Mouse (Mus musculus) cerebral cortex, adult 2 months (tissue): ENCODE results near the gene Lpcat3.

Experiments used
- WGBS: fragments of 180-500 bp; shearing (Covaris S2); methylation state at CpG from one replicate; pipeline ENCODE4 v1.1.7; 2018; 5-methylcytosine and 5-hydroxymethylcytosine counted together

Gene Lpcat3

DNA sequence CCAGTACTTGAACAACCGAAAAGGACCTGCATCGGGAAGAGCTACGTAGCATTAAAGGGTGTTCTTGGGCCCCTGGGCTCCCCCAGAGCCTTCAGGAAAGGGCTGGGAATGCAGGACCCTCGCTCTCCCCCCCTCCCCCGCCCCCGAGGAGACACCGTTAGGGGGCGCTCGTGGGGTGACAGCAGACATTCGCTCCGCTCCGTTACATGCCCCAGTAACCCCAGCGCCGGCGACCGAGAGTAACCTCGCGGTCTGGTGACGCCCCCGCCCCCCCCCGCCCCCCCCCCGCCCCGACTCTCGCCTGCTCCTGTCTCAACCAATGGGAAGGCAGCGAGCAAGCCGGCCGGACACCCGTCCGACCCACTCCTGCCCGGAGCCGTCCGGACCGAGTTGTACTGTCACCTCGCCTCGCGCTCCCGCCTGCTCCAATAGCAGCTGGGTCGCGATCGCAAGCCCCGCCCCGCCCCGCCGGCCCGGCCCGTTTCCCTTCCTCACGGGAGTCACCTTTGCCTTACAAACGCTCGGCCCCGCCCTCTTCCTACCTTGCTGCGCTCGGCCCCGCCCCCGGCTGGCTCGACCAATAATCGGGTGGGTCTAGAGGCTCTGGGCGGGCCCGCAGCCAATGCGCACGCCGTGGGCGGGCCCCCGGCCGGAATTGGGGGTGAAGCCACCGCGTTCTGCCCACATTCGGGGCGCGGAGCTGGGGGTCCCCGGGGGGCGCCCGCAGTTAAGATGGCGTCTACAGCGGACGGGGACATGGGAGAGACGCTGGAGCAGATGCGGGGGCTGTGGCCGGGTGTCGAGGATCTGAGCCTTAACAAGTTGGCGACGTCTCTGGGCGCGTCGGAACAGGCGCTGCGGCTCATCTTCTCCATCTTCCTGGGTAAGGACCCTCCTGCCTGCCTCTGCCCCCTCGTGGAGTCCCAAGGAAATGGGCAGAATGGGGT lies at the start of gene Lpcat3:
Gene Lpcat3 (plus strand): TSS at position 551 of the 947 bp plus-strand sequence.
- WGBS, result under 1% methylated on average over 76 of the region's 87 CpGs

- 88% methylated on average over 13 of the region's 13 CpGs for WGBS
Measured at GRCm38 (mm10) chr6:124625612-124626011, 37.2 kb upstream of the Lpcat3 start.

DNA sequence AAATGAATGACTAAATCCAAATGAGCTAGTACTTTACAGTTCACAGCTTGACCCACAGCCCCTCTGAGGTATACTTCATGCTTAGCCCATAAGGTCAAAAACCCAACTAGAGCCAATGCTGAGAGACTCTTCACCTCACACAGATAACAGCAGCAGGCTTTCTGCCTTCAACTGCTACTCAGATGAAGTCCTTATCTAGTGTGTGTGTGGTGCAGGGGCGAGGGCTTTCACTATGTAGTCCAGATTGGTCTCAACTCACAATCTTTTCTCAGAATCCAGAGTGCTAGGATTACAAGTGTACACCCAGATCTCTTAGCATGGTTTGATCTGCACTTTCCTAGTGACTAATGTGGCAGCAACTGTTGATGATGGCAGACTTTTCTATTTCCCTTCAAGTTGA lies 36.6 kb upstream of the Lpcat3 start:
- 53% methylated on average over 1 of the region's 1 CpGs for WGBS

GRCm38 (mm10) chr6:124630763-124631162 lies 32.1 kb upstream of the Lpcat3 start:
- 90% methylated on average over 4 of the region's 4 CpGs for WGBS

GRCm38 (mm10) chr6:124635985-124636384 lies 26.8 kb upstream of the Lpcat3 start, which contains the start of gene C1s2:
Gene C1s2, minus strand, starts transcription at chr6:124636085.
- WGBS, result 79% methylated on average over 2 of the region's 2 CpGs

DNA sequence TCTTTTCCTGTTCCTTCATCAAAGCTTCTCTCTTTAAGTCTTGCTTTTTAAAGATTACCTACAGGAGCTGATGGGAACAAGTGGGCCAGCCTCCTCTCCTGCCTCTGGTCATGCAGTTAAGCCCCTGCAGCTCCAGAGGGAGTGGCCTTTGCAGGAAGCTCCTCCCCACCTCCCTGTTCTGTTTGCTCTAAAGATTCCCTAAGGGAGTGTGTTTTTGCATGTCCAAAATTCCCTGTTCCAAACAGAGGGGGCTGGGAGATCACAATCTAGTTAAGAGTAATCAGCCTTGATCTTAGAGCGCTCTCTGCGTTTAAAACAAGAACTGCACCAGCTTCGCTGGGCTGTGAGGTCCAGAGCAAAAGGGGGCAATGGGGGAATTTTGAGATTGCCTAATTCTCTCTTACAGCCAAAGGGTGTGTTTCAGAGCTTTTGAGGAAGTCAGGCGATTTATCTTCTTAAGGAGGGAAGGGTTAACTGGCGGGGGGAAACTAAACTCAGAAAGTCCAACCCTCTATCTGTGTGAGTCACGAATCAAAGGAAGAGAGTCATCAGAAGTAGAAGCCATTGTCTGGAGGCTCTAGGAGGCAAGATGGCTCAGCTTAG lies 25.9 kb upstream of the Lpcat3 start:
- WGBS, result 48% methylated on average over 6 of the region's 6 CpGs

- WGBS, result 88% methylated on average over 3 of the region's 4 CpGs
Measured at GRCm38 (mm10) chr6:124640041-124640440, 22.8 kb upstream of the Lpcat3 start.

- 44% methylated on average over 8 of the region's 8 CpGs for WGBS
Measured at GRCm38 (mm10) chr6:124640997-124641396, 21.8 kb upstream of the Lpcat3 start.

- WGBS, result 81% methylated on average over 1 of the region's 1 CpGs
Measured at GRCm38 (mm10) chr6:124646394-124646793, 16.4 kb upstream of the Lpcat3 start.

GRCm38 (mm10) chr6:124655893-124656292 lies 6.9 kb upstream of the Lpcat3 start:
- 86% methylated on average over 6 of the region's 6 CpGs for WGBS

GRCm38 (mm10) chr6:124658067-124658466 lies 4.8 kb upstream of the Lpcat3 start:
- WGBS, result 77% methylated on average over 2 of the region's 2 CpGs

DNA sequence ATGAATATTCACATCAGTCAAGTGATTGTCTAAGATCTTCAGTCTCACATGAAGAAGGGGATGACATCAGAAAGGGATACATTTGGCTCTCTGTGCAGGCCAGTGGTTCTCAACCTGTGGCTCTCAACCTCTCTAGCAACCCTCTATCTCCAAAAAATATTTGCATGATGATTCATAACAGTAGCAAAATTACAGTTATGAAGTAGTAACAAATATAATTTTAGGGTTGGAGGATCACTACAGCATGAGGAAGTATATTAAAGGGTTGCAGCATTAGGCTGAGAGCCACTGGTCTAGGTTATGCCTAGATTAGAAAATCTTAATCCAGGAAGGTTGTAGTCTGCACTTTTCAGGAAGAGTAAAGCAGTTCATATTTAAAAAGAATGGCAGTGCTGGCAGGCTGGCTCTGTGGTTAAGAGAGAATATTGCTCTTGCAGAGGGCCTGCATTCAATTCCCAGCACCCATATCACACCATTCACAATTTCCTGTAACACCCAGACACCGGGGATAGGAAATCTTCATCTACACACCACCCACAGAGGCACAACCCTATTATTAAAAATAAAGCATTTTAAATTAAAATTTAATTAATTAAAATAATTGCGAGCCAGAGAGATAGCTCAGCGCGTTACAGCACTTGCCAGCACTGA lies 1.5 kb upstream of the Lpcat3 start:
- 95% methylated on average over 4 of the region's 4 CpGs for WGBS

DNA sequence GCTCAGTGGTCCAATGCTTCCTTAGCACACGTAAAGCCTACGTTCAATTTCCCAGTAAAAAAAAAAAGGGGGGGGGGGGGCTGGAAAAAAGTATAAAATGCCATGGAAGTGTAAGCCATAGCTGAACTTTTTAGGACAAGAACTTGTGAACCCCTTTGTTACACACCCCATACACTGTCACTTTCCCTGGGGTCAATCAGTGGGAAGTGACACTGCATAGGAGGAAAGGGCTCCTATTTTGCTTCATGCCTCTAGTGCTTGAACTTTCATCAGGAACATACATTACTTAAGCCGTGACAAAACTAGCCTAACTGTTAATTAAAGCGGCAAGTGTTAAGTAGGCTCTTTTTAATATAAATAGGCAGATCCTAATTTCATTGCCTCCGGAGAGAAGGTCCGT lies 832 bp upstream of the Lpcat3 start:
- 31% methylated on average over 6 of the region's 6 CpGs for WGBS

- 15% methylated on average over 13 of the region's 13 CpGs for WGBS
Measured at GRCm38 (mm10) chr6:124663424-124663795, 583 bp downstream of the Lpcat3 start.

- WGBS, result 87% methylated on average over 7 of the region's 7 CpGs
Measured at GRCm38 (mm10) chr6:124664256-124664655, 1.4 kb downstream of the Lpcat3 start.

GRCm38 (mm10) chr6:124665011-124665410 lies 2.2 kb downstream of the Lpcat3 start:
- WGBS, result 87% methylated on average over 10 of the region's 10 CpGs

DNA sequence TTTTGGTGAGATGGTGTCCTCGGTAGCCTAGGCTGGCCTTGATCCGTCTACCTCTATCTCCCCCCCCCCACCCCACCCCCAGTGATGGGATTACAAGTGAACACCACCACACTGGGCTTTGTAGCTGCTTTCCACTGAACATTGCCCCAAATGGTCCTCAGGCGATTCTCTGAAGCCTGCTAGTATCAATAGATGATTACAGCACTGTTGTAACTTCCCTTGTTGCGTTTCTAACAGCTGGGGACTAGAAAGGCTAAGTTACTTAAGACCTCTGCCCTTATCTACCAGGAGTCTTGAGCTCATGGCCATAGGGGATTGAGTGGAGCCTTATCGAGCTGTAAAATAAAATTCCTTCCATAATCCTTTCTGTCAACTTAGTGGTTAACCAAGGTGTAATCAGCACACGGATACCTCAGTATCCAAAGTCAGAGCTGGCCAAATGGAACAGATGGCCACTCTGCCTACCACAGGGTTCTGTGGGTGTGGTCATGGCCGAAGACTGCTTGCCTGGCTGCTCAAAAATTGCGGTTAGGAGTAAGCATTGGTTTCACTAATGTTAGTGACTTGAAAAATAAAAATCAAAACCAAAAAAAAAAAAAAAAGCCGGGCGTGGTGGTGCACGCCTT lies 6.5 kb downstream of the Lpcat3 start:
- 90% methylated on average over 11 of the region's 11 CpGs for WGBS

DNA sequence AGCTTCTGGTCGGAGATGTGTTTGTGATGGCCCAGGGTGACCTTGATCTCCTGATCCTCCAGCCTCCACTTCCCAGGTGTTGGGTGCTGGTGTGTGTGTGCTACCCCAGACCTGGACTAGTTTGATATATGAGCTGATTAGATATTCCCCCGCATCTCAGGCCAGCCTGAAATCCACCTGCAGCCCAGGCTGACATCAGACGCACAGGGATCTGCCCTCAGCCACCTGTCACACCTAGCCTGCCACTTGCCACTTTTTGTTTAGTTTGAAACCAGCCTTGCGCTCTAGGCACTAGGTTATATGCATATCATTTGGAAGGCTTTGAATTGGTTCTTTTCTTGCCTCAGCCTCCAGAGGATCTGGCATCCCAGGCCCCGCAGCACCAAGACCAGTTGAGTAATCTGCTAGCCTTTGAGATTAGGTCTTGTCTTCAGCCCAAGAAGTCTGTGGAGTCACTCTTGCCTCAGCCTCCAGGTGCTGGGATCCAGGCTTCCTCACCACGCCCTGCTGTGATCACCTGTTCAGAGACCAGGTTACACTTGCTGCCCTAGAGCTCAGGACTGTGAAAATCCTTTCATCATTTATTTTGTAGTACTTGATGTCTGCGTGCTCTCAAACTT lies 7.6 kb downstream of the Lpcat3 start:
- 91% methylated on average over 7 of the region's 7 CpGs for WGBS

DNA sequence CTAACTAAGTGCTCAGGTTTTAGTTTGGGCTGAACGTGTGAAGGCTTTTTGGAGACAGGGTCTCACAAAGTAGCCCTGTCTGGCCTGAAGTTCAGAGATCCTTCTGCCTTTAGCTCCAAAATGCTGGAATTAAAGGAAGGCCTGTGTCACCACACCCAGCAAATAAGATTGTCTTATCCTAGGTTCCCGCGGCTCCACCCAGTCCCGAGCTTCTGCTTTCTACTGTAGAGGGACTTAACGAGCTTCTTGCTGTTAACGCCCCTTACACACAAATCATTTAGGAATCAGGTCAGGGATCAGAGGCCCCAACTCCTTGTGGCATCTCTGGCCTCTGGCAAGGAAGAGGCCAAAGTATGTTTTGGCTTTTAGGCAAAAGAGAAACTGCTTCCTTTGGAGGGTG lies 9.3 kb downstream of the Lpcat3 start:
- WGBS, result 72% methylated on average over 6 of the region's 6 CpGs

GRCm38 (mm10) chr6:124673619-124674018 lies 10.8 kb downstream of the Lpcat3 start:
- 23% methylated on average over 9 of the region's 9 CpGs for WGBS

DNA sequence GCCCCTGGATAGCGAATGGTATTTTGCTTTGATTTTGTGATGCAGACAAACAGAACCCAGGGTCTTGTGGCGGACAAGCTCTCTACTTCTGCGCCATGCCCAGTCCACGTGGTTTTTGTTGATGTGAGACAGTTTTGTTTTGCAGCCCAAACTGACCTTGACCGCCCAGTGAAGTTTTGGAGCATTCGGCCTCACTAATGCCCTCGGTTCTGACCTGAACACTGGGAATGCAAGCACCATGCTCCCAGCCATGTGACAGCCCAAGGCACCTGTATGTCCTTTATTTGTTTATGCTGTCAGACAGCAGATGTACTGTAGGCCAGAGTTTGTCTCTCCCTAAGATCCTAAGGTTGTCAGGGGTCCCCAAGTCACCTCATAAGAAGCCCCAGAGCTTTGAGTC lies 11.8 kb downstream of the Lpcat3 start:
- 98% methylated on average over 7 of the region's 7 CpGs for WGBS

- 87% methylated on average over 6 of the region's 6 CpGs for WGBS
Measured at GRCm38 (mm10) chr6:124676171-124676570, 13.3 kb downstream of the Lpcat3 start.
